Mouse (Mus musculus): Measurements from ENCODE around the gene Fbxl17. TPM values are rescaled to one million over a fixed set of nuclear protein-coding genes. Genes with fewer than 3 reads are reported as not detected.

Gene Fbxl17
- total and polyA plus RNA-seq, 3 experiments, result 8.2 to 9.9 (median 8.8) TPM

DNA sequence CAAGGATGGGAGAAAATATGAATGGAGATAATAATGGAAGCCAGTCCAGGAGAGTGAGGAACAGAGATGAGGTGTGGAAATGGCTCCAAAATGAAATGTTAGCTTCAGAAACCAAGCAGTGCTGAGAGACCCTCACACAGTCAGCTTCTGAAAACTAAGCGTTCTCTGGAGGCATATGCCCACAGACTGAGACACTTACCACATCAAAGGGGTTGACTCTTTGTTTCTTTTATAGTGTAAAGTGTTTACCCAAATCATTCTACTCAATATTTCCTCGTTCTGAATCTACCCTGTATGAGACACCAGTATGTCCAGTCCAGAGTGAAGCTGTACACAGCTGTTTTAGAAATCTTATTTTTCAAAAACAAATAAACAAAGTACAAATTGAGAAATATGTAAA is 204.3 kb downstream of the Fbxl17 start:
- Histone ChIP-seq H3K27me3 (ENCODE audit: insufficient read depth, low read length) (no peaks in the 10 kb centered on the region), H3K4me3 (ENCODE audit: low read depth, low read length) (no peak overlapping the region), H3K4me1 (ENCODE audit: insufficient read depth, low read depth, low read length) (no peaks in the 10 kb centered on the region), H3K36me3 (replicated peaks) (peaks cover 3% of the 10 kb centered on the region), H3K9me3 (replicated peaks) (no peaks in the 10 kb centered on the region)
- ATAC-seq (ENCODE audit: extremely low read depth, insufficient number of reproducible peaks, low FRiP score, poor library complexity, severe bottlenecking) (no peak), DNase-seq (ENCODE audit: low spot score) (no peak)
- no peak for TF ChIP-seq GATA1 (IDR thresholded peaks at IDR 0.05; ENCODE audit: borderline replicate concordance, low read length)
- TF ChIP-seq CTCF (IDR thresholded peaks at IDR 0.05; ENCODE audit: low read depth, low read length), result no peak
- no peak for TF ChIP-seq GATA2 (IDR thresholded peaks at IDR 0.05; ENCODE audit: borderline replicate concordance, low read depth, low read length)
- no peak for TF ChIP-seq POLR2AphosphoS5 (IDR thresholded peaks at IDR 0.05; ENCODE audit: insufficient replicate concordance, low read depth, low read length)
- no peak for TF ChIP-seq TAL1 (conservative IDR thresholded peaks at IDR 0.05; ENCODE audit: low read depth, low read length)

DNA sequence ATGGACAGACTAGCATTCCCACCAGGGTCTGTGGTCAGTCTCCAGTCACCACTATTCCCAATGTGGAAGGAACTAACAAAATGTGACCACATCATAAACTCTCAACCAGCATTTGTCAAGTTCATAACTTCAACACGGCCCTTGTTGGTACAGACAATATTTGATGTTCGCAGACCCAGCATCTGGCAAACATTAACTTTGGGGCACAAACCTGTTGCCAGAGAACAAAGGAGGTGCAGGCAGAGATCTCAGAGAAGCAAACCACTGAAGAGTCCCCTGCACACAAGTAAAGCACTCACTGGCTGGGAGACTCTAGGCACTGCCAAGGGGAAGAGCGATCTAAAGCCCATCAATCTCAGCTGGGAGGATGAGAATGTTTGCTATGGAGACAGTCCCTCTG is 204.9 kb downstream of the Fbxl17 start:
- H3K4me1 ChIP-seq (ENCODE audit: insufficient read depth, low read depth, low read length), result no peaks in the 10 kb centered on the region
- no peak for DNase-seq (ENCODE audit: low spot score)
- no peaks in the 10 kb centered on the region for H3K27me3 ChIP-seq (ENCODE audit: insufficient read depth, low read length)
- H3K4me3 ChIP-seq (ENCODE audit: low read depth, low read length), result no peak overlapping the region
- peaks cover 3% of the 10 kb centered on the region for H3K36me3 ChIP-seq (replicated peaks)
- no peak for ATAC-seq (ENCODE audit: extremely low read depth, insufficient number of reproducible peaks, low FRiP score, poor library complexity, severe bottlenecking)
- no peak for TF ChIP-seq GATA1 (IDR thresholded peaks at IDR 0.05; ENCODE audit: borderline replicate concordance, low read length)
- no peak for TF ChIP-seq CTCF (IDR thresholded peaks at IDR 0.05; ENCODE audit: low read depth, low read length)
- TF ChIP-seq TAL1 (conservative IDR thresholded peaks at IDR 0.05; ENCODE audit: low read depth, low read length), result no peak
- TF ChIP-seq POLR2AphosphoS5 (IDR thresholded peaks at IDR 0.05; ENCODE audit: insufficient replicate concordance, low read depth, low read length), result no peak
- no peak for TF ChIP-seq GATA2 (IDR thresholded peaks at IDR 0.05; ENCODE audit: borderline replicate concordance, low read depth, low read length)
- H3K9me3 ChIP-seq (replicated peaks), result no peaks in the 10 kb centered on the region

DNA sequence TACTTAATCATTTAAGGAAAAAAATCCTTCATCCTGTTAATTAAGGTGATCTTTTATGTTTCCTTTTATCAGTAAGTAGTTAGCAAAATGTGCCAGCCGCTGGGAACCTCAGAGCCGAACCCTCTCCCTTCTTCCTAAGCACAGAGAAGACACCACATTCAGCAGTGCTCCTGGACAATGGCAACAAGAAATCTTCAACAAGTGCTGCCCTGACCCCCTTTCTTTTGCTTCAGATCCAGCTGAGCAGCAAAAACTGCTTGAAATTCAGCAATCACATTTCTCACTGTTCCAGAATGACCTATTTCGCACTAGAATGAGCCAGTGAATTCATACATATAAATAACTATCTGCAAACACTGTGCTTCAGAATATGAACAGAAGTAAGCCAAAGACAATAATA is 205.8 kb downstream of the Fbxl17 start:
- Histone ChIP-seq H3K4me3 (ENCODE audit: low read depth, low read length) (no peak overlapping the region), H3K36me3 (replicated peaks) (peaks cover 3% of the 10 kb centered on the region), H3K9me3 (replicated peaks) (no peaks in the 10 kb centered on the region), H3K27me3 (ENCODE audit: insufficient read depth, low read length) (no peaks in the 10 kb centered on the region), H3K4me1 (ENCODE audit: insufficient read depth, low read depth, low read length) (no peaks in the 10 kb centered on the region)
- DNase-seq (ENCODE audit: low spot score) (no peak), ATAC-seq (ENCODE audit: extremely low read depth, insufficient number of reproducible peaks, low FRiP score, poor library complexity, severe bottlenecking) (no peak)
- no peak for TF ChIP-seq CTCF (IDR thresholded peaks at IDR 0.05; ENCODE audit: low read depth, low read length)
- no peak for TF ChIP-seq GATA2 (IDR thresholded peaks at IDR 0.05; ENCODE audit: borderline replicate concordance, low read depth, low read length)
- no peak for TF ChIP-seq TAL1 (conservative IDR thresholded peaks at IDR 0.05; ENCODE audit: low read depth, low read length)
- no peak for TF ChIP-seq POLR2AphosphoS5 (IDR thresholded peaks at IDR 0.05; ENCODE audit: insufficient replicate concordance, low read depth, low read length)
- no peak for TF ChIP-seq GATA1 (IDR thresholded peaks at IDR 0.05; ENCODE audit: borderline replicate concordance, low read length)

DNA sequence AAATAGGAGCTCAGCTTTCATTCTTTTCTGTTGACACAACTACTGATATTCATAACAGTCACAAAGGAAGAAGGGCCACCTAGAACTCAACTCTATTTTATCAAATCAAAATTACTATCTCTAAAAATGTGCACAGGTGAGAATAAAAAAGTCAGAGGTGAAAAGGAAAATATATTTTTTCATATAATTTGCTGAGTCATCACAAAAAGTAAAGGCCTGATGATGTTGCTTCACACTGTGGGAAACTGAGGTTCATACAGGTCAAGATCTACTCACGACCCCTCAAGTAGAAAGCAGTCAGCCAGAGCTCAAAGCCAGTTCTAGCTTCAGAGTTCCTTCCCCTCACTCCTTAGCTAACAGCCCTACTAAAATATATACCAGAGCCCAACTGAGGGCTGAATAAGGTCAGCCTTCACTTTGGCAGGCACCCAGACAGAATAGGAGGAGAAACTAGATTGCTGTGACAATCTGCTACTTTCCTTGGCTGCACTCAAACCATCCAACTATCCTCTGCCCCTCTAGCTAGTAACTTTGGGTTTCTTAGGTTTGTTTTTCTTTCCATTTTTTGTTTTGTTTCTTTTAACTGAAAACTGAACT is 210.4 kb downstream of the Fbxl17 start:
- no peak for DNase-seq (ENCODE audit: low spot score)
- TF ChIP-seq GATA1 (IDR thresholded peaks at IDR 0.05; ENCODE audit: borderline replicate concordance, low read length) (no peak), GATA2 (IDR thresholded peaks at IDR 0.05; ENCODE audit: borderline replicate concordance, low read depth, low read length) (no peak), POLR2AphosphoS5 (IDR thresholded peaks at IDR 0.05; ENCODE audit: insufficient replicate concordance, low read depth, low read length) (no peak), TAL1 (conservative IDR thresholded peaks at IDR 0.05; ENCODE audit: low read depth, low read length) (no peak), CTCF (IDR thresholded peaks at IDR 0.05; ENCODE audit: low read depth, low read length) (no peak)
- Histone ChIP-seq H3K4me3 (ENCODE audit: low read depth, low read length) (no peak overlapping the region), H3K27me3 (ENCODE audit: insufficient read depth, low read length) (no peaks in the 10 kb centered on the region), H3K4me1 (ENCODE audit: insufficient read depth, low read depth, low read length) (peaks cover 7% of the 10 kb centered on the region; the same call in 1 of the 2 replicates), H3K9me3 (replicated peaks) (no peaks in the 10 kb centered on the region), H3K36me3 (replicated peaks) (peaks cover 5% of the 10 kb centered on the region)
- no peak for ATAC-seq (ENCODE audit: extremely low read depth, insufficient number of reproducible peaks, low FRiP score, poor library complexity, severe bottlenecking)

DNA sequence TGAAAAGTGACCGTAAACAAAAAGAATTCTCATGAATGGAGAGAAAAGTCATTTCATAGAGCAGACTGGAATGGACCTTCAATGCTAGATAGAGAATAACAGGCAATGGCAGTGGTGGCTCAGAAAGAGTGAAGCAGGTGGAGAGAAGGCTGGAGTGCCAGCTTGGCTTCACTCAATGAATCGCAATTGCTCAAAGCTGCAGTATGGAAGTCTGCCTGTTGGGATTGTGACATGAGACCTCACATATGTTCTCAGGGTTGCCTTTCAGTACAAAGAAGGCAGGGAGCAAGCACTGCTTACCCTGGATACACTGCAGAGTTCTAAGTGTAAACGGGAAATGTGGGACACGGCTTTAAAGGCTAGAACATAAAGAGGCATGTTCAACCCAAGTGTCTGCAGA is 211.0 kb downstream of the Fbxl17 start:
- DNase-seq (ENCODE audit: low spot score), result no peak
- Histone ChIP-seq H3K4me3 (ENCODE audit: low read depth, low read length) (no peak overlapping the region), H3K36me3 (replicated peaks) (peaks cover 5% of the 10 kb centered on the region), H3K27me3 (ENCODE audit: insufficient read depth, low read length) (no peaks in the 10 kb centered on the region), H3K4me1 (ENCODE audit: insufficient read depth, low read depth, low read length) (peaks cover 11% of the 10 kb centered on the region; the same call in 1 of the 2 replicates), H3K9me3 (replicated peaks) (no peaks in the 10 kb centered on the region)
- no peak for ATAC-seq (ENCODE audit: extremely low read depth, insufficient number of reproducible peaks, low FRiP score, poor library complexity, severe bottlenecking)
- TF ChIP-seq CTCF (IDR thresholded peaks at IDR 0.05; ENCODE audit: low read depth, low read length), result no peak
- no peak for TF ChIP-seq POLR2AphosphoS5 (IDR thresholded peaks at IDR 0.05; ENCODE audit: insufficient replicate concordance, low read depth, low read length)
- no peak for TF ChIP-seq TAL1 (conservative IDR thresholded peaks at IDR 0.05; ENCODE audit: low read depth, low read length)
- no peak for TF ChIP-seq GATA1 (IDR thresholded peaks at IDR 0.05; ENCODE audit: borderline replicate concordance, low read length)
- TF ChIP-seq GATA2 (IDR thresholded peaks at IDR 0.05; ENCODE audit: borderline replicate concordance, low read depth, low read length), result no peak

DNA sequence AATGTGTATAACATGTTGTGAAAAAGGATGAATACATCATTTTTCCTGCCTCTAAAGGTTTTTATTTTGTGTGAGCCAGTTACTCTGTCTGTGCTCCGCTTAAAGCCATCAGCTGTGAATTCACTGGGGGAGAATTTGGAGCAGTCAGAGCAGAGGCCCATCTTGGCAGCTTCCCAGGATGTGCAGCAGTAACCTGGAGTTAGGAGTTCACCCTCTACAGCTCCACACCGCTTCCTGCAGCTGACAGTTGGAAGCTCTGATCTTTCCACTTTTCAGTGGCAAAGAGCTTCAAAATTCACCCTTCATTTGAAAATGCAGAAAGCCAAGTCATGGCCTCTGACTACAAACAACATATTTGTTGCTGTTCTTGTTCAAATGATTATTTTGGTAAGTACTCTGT is 212.4 kb downstream of the Fbxl17 start:
- peaks cover 11% of the 10 kb centered on the region; the same call in 1 of the 2 replicates for H3K4me1 ChIP-seq (ENCODE audit: insufficient read depth, low read depth, low read length)

More for the DNA sequence above, 212.4 kb downstream of the Fbxl17 start:
- H3K9me3 ChIP-seq (replicated peaks), result no peaks in the 10 kb centered on the region
- DNase-seq (ENCODE audit: low spot score) (no peak), ATAC-seq (ENCODE audit: extremely low read depth, insufficient number of reproducible peaks, low FRiP score, poor library complexity, severe bottlenecking) (no peak)
- no peak overlapping the region for H3K4me3 ChIP-seq (ENCODE audit: low read depth, low read length)
- H3K27me3 ChIP-seq (ENCODE audit: insufficient read depth, low read length), result no peaks in the 10 kb centered on the region
- H3K36me3 ChIP-seq (replicated peaks), result peaks cover 5% of the 10 kb centered on the region
- TF ChIP-seq POLR2AphosphoS5 (IDR thresholded peaks at IDR 0.05; ENCODE audit: insufficient replicate concordance, low read depth, low read length), result no peak
- no peak for TF ChIP-seq GATA1 (IDR thresholded peaks at IDR 0.05; ENCODE audit: borderline replicate concordance, low read length)
- no peak for TF ChIP-seq GATA2 (IDR thresholded peaks at IDR 0.05; ENCODE audit: borderline replicate concordance, low read depth, low read length)
- TF ChIP-seq TAL1 (conservative IDR thresholded peaks at IDR 0.05; ENCODE audit: low read depth, low read length), result no peak
- no peak for TF ChIP-seq CTCF (IDR thresholded peaks at IDR 0.05; ENCODE audit: low read depth, low read length)
